Mouse (Mus musculus): ENCODE results near the gene Syne3. TPM values are rescaled to one million over a fixed set of nuclear protein-coding genes. Genes with fewer than 3 reads are reported as not detected.

Syne3 gene
- polyA plus RNA-seq, 1 experiment from 2014 or later = 2.8 TPM

- no peak overlapping the region for H3K27ac ChIP-seq (ENCODE audit: low read length)
- WGBS (ENCODE audit: insufficient replicate concordance) = 40% methylated on average over 10 of the region's 10 CpGs
- H3K4me1 ChIP-seq (ENCODE audit: control insufficient read depth, low read depth, low read length) = peaks cover 76% of the 10 kb centered on the region
- no peak overlapping the region for H3K4me3 ChIP-seq (ENCODE audit: low read depth, low read length)
- no peak overlapping the region for H3K9ac ChIP-seq (ENCODE audit: low read depth, low read length)
- H3K4me2 ChIP-seq (ENCODE audit: low read depth, low read length) = no peak overlapping the region
- no peaks in the 10 kb centered on the region for H3K36me3 ChIP-seq (ENCODE audit: control insufficient read depth, insufficient read depth)
- H3K27me3 ChIP-seq (ENCODE audit: control insufficient read depth, insufficient read depth, low read depth, low read length) = no peaks in the 10 kb centered on the region
- ATAC-seq (ENCODE audit: low read depth) = peak; percentile 51
- H3K9me3 ChIP-seq (replicated peaks; ENCODE audit: control insufficient read depth, low read length) = no peaks in the 10 kb centered on the region
Observed at GRCm38 (mm10) chr12:104997641-104998293, 11.8 kb downstream of the Syne3 start.

GRCm38 (mm10) chr12:104997159-104997558 is 12.4 kb downstream of the Syne3 start:
- no peaks in the 10 kb centered on the region for H3K27me3 ChIP-seq (ENCODE audit: control insufficient read depth, insufficient read depth, low read depth, low read length)
- H3K9ac ChIP-seq (ENCODE audit: low read depth, low read length) = no peak overlapping the region
- 66% methylated on average over 10 of the region's 10 CpGs for WGBS (ENCODE audit: insufficient replicate concordance)
- no peaks in the 10 kb centered on the region for H3K36me3 ChIP-seq (ENCODE audit: control insufficient read depth, insufficient read depth)
- no peak for ATAC-seq (ENCODE audit: low read depth)
- no peak overlapping the region for H3K4me2 ChIP-seq (ENCODE audit: low read depth, low read length)
- H3K27ac ChIP-seq (ENCODE audit: low read length) = 0 out of 2 replicates have a peak overlapping the region, but pooled peaks have one; percentile 12
- no peak overlapping the region for H3K4me3 ChIP-seq (ENCODE audit: low read depth, low read length)
- H3K9me3 ChIP-seq (replicated peaks; ENCODE audit: control insufficient read depth, low read length) = no peaks in the 10 kb centered on the region
- peaks cover 70% of the 10 kb centered on the region for H3K4me1 ChIP-seq (ENCODE audit: control insufficient read depth, low read depth, low read length)

- peak overlapping the region; percentile 49 for H3K27ac ChIP-seq (ENCODE audit: low read length)
- H3K4me1 ChIP-seq (ENCODE audit: control insufficient read depth, low read depth, low read length) = peaks cover 62% of the 10 kb centered on the region
- WGBS (ENCODE audit: insufficient replicate concordance) = 46% methylated on average over 9 of the region's 9 CpGs
- H3K9ac ChIP-seq (ENCODE audit: low read depth, low read length) = no peak overlapping the region
- no peaks in the 10 kb centered on the region for H3K36me3 ChIP-seq (ENCODE audit: control insufficient read depth, insufficient read depth)
- H3K4me2 ChIP-seq (ENCODE audit: low read depth, low read length) = peak overlapping the region; percentile 15; the same call in 1 of the 2 replicates
- H3K27me3 ChIP-seq (ENCODE audit: control insufficient read depth, insufficient read depth, low read depth, low read length) = no peaks in the 10 kb centered on the region
- peak; percentile 73 for ATAC-seq (ENCODE audit: low read depth)
- H3K9me3 ChIP-seq (replicated peaks; ENCODE audit: control insufficient read depth, low read length) = no peaks in the 10 kb centered on the region
- H3K4me3 ChIP-seq (ENCODE audit: low read depth, low read length) = no peak overlapping the region
Observed at GRCm38 (mm10) chr12:104996012-104996728, 13.4 kb downstream of the Syne3 start.

- 73% methylated on average over 12 of the region's 12 CpGs for WGBS (ENCODE audit: insufficient replicate concordance)
- Histone ChIP-seq H3K4me1 (ENCODE audit: control insufficient read depth, low read depth, low read length) (peaks cover 61% of the 10 kb centered on the region), H3K27ac (ENCODE audit: low read length) (peak overlapping the region; percentile 49), H3K27me3 (ENCODE audit: control insufficient read depth, insufficient read depth, low read depth, low read length) (no peaks in the 10 kb centered on the region), H3K4me3 (ENCODE audit: low read depth, low read length) (no peak overlapping the region), H3K36me3 (ENCODE audit: control insufficient read depth, insufficient read depth) (no peaks in the 10 kb centered on the region), H3K4me2 (ENCODE audit: low read depth, low read length) (no peak overlapping the region), H3K9ac (ENCODE audit: low read depth, low read length) (no peak overlapping the region), H3K9me3 (replicated peaks; ENCODE audit: control insufficient read depth, low read length) (no peaks in the 10 kb centered on the region)
- ATAC-seq (ENCODE audit: low read depth) = no peak
Observed at GRCm38 (mm10) chr12:104995259-104995876, 14.2 kb downstream of the Syne3 start.

GRCm38 (mm10) chr12:104992838-104993237 is 16.8 kb downstream of the Syne3 start:
- WGBS (ENCODE audit: insufficient replicate concordance) = 73% methylated on average over 8 of the region's 8 CpGs
- H3K9ac ChIP-seq (ENCODE audit: low read depth, low read length) = no peak overlapping the region
- H3K9me3 ChIP-seq (replicated peaks; ENCODE audit: control insufficient read depth, low read length) = no peaks in the 10 kb centered on the region
- ATAC-seq (ENCODE audit: low read depth) = no peak
- H3K27me3 ChIP-seq (ENCODE audit: control insufficient read depth, insufficient read depth, low read depth, low read length) = no peaks in the 10 kb centered on the region
- no peak overlapping the region for H3K27ac ChIP-seq (ENCODE audit: low read length)
- H3K36me3 ChIP-seq (ENCODE audit: control insufficient read depth, insufficient read depth) = no peaks in the 10 kb centered on the region
- H3K4me2 ChIP-seq (ENCODE audit: low read depth, low read length) = no peak overlapping the region
- H3K4me1 ChIP-seq (ENCODE audit: control insufficient read depth, low read depth, low read length) = peaks cover 36% of the 10 kb centered on the region
- H3K4me3 ChIP-seq (ENCODE audit: low read depth, low read length) = no peak overlapping the region

- H3K9ac ChIP-seq (ENCODE audit: low read depth, low read length) = no peak overlapping the region
- no peaks in the 10 kb centered on the region for H3K36me3 ChIP-seq (ENCODE audit: control insufficient read depth, insufficient read depth)
- H3K9me3 ChIP-seq (replicated peaks; ENCODE audit: control insufficient read depth, low read length) = no peaks in the 10 kb centered on the region
- H3K4me1 ChIP-seq (ENCODE audit: control insufficient read depth, low read depth, low read length) = peaks cover 30% of the 10 kb centered on the region
- no peaks in the 10 kb centered on the region for H3K27me3 ChIP-seq (ENCODE audit: control insufficient read depth, insufficient read depth, low read depth, low read length)
- no peak overlapping the region for H3K27ac ChIP-seq (ENCODE audit: low read length)
- no peak for ATAC-seq (ENCODE audit: low read depth)
- no peak overlapping the region for H3K4me2 ChIP-seq (ENCODE audit: low read depth, low read length)
- 49% methylated on average over 10 of the region's 10 CpGs for WGBS (ENCODE audit: insufficient replicate concordance)
- H3K4me3 ChIP-seq (ENCODE audit: low read depth, low read length) = no peak overlapping the region
Observed at GRCm38 (mm10) chr12:104992123-104992741, 17.4 kb downstream of the Syne3 start.

- Histone ChIP-seq H3K9ac (ENCODE audit: low read depth, low read length) (no peak overlapping the region), H3K27ac (ENCODE audit: low read length) (no peak overlapping the region), H3K9me3 (replicated peaks; ENCODE audit: control insufficient read depth, low read length) (no peaks in the 10 kb centered on the region), H3K4me3 (ENCODE audit: low read depth, low read length) (no peak overlapping the region), H3K36me3 (ENCODE audit: control insufficient read depth, insufficient read depth) (no peaks in the 10 kb centered on the region), H3K4me2 (ENCODE audit: low read depth, low read length) (no peak overlapping the region), H3K4me1 (ENCODE audit: control insufficient read depth, low read depth, low read length) (peaks cover 16% of the 10 kb centered on the region), H3K27me3 (ENCODE audit: control insufficient read depth, insufficient read depth, low read depth, low read length) (no peaks in the 10 kb centered on the region)
- peak; percentile 8; the same call in 1 of the 2 replicates for ATAC-seq (ENCODE audit: low read depth)
- 39% methylated on average over 13 of the region's 13 CpGs for WGBS (ENCODE audit: insufficient replicate concordance)
Observed at GRCm38 (mm10) chr12:104990741-104991454, 18.7 kb downstream of the Syne3 start.

- 85% methylated on average over 7 of the region's 7 CpGs for WGBS (ENCODE audit: insufficient replicate concordance)
- H3K27ac ChIP-seq (ENCODE audit: low read length) = no peak overlapping the region
- no peak for ATAC-seq (ENCODE audit: low read depth)
Observed at GRCm38 (mm10) chr12:104987936-104988335, 21.7 kb downstream of the Syne3 start.

More at GRCm38 (mm10) chr12:104987936-104988335, 21.7 kb downstream of the Syne3 start:
- H3K4me3 ChIP-seq (ENCODE audit: low read depth, low read length) = no peak overlapping the region
- peaks cover 9% of the 10 kb centered on the region for H3K4me1 ChIP-seq (ENCODE audit: control insufficient read depth, low read depth, low read length)
- no peak overlapping the region for H3K9ac ChIP-seq (ENCODE audit: low read depth, low read length)
- no peaks in the 10 kb centered on the region for H3K27me3 ChIP-seq (ENCODE audit: control insufficient read depth, insufficient read depth, low read depth, low read length)
- H3K36me3 ChIP-seq (ENCODE audit: control insufficient read depth, insufficient read depth) = peaks cover 2% of the 10 kb centered on the region; the same call in 1 of the 2 replicates
- no peaks in the 10 kb centered on the region for H3K9me3 ChIP-seq (replicated peaks; ENCODE audit: control insufficient read depth, low read length)
- no peak overlapping the region for H3K4me2 ChIP-seq (ENCODE audit: low read depth, low read length)
